Mouse (Mus musculus) midbrain, embryonic 15.5 days (tissue): ENCODE measurements around the gene Iqschfp. TPM values are rescaled to one million over a fixed set of nuclear protein-coding genes. Genes with fewer than 3 reads are reported as not detected.

ENCODE experiments used
- ATAC-seq: fragments of 200-750 bp; cut with Nextera tagmentation; replicated peaks from 2 replicates; pipeline ENCODE4 v1.8.0; 2017; ENCODE audit warnings: moderate TSS enrichment
- H3K27ac ChIP-seq: fragments of 300-500 bp; sonication (generic); 2 replicates; pipeline ENCODE4 v1.5.1; 2015; ENCODE audit warnings: mild to moderate bottlenecking, inconsistent platforms
- H3K27me3 ChIP-seq: fragments of 300-500 bp; sonication (generic); replicated peaks from 2 replicates; pipeline ENCODE4 v1.6.1; 2015; ENCODE audit warnings: inconsistent platforms
- H3K36me3 ChIP-seq: fragments of 300-500 bp; sonication (generic); replicated peaks from 2 replicates; pipeline ENCODE4 v1.6.1; 2015; ENCODE audit warnings: inconsistent platforms
- H3K4me1 ChIP-seq: fragments of 300-500 bp; sonication (generic); 2 replicates; pipeline ENCODE4 v1.6.1; 2015; ENCODE audit warnings: inconsistent platforms
- H3K4me2 ChIP-seq: fragments of 300-500 bp; sonication (generic); 2 replicates; pipeline ENCODE4 v1.6.1; 2015; ENCODE audit warnings: inconsistent platforms, mild to moderate bottlenecking, moderate library complexity
- H3K4me3 ChIP-seq: fragments of 300-500 bp; sonication (generic); 2 replicates; pipeline ENCODE4 v1.5.1; 2015; ENCODE audit warnings: mild to moderate bottlenecking, inconsistent platforms
- H3K9ac ChIP-seq: fragments of 300-500 bp; sonication (generic); 2 replicates; pipeline ENCODE4 v1.6.1; 2015; ENCODE audit warnings: mild to moderate bottlenecking, inconsistent platforms
- H3K9me3 ChIP-seq: fragments of 300-500 bp; sonication (generic); 2 replicates; pipeline ENCODE4 v1.6.1; 2016; ENCODE audit warnings: inconsistent platforms
- WGBS: fragments of 180-500 bp; shearing (Covaris S2); methylation state at CpG from one replicate; pipeline ENCODE4 v1.1.7; 2015; ENCODE audit warnings: mixed read lengths; 5-methylcytosine and 5-hydroxymethylcytosine counted together
- polyA plus RNA-seq: library from polyadenylated mRNA; unstranded; fragments of >200 nt; fragmentation: Nextera tagmentation; extraction: Ambion mirVana; gene quantifications from 2 replicates; pipeline ENCODE4 v1.2.1, GENCODE M21; 2015

The Iqschfp gene
- polyA plus RNA-seq, 1 experiment from 2014 or later: 6.4 TPM

DNA sequence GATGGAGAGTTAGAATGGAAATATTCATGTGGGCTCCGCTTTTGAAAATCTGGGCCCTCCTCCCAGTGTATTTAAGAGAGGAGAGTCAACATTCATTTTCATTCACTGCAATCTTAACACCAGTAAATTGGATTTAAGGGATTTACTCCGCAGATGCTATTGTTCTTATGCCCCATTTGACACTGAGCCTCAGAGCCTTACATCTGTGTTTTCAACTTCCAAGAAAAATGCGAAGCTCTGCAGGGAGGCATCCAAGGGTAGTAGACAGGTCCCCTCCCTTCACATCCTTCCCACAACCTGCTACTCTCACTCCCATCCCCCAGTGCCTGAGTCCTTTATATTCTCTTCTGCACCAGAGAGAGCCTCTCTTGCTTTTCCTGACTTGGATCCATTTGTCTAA lies 68.1 kb downstream of the Iqschfp start:
- Histone ChIP-seq H3K4me1 (peaks cover 25% of the 10 kb centered on the region), H3K4me2 (peak overlapping the region; percentile 5; the same call in 1 of the 2 replicates), H3K36me3 (no peaks in the 10 kb centered on the region), H3K27me3 (no peaks in the 10 kb centered on the region), H3K9ac (no peak overlapping the region), H3K9me3 (no peaks in the 10 kb centered on the region), H3K27ac (peak overlapping the region; percentile 54), H3K4me3 (no peak overlapping the region)
- ATAC-seq: peak; percentile 88
- WGBS: 8% methylated on average over 3 of the region's 3 CpGs

- H3K27me3 ChIP-seq: no peaks in the 10 kb centered on the region
- no peaks in the 10 kb centered on the region for H3K36me3 ChIP-seq
- H3K4me2 ChIP-seq: no peak overlapping the region
- peak; percentile 22; the same call in 1 of the 2 replicates for ATAC-seq
- H3K4me3 ChIP-seq: no peak overlapping the region
- H3K27ac ChIP-seq: 0 out of 2 replicates have a peak overlapping the region, but pooled peaks have one; percentile 54
- H3K4me1 ChIP-seq: peaks cover 25% of the 10 kb centered on the region
- no peaks in the 10 kb centered on the region for H3K9me3 ChIP-seq
- H3K9ac ChIP-seq: no peak overlapping the region
Observed at GRCm38 (mm10) chr3:67960727-67961126, 68.7 kb downstream of the Iqschfp start.

- WGBS: 93% methylated on average over 6 of the region's 6 CpGs
- Histone ChIP-seq H3K36me3 (no peaks in the 10 kb centered on the region), H3K4me1 (peaks cover 23% of the 10 kb centered on the region), H3K27ac (no peak overlapping the region), H3K9ac (no peak overlapping the region), H3K4me3 (no peak overlapping the region), H3K4me2 (no peak overlapping the region), H3K9me3 (no peaks in the 10 kb centered on the region), H3K27me3 (no peaks in the 10 kb centered on the region)
- no peak for ATAC-seq
Observed at GRCm38 (mm10) chr3:67961934-67962639, 70.1 kb downstream of the Iqschfp start.

DNA sequence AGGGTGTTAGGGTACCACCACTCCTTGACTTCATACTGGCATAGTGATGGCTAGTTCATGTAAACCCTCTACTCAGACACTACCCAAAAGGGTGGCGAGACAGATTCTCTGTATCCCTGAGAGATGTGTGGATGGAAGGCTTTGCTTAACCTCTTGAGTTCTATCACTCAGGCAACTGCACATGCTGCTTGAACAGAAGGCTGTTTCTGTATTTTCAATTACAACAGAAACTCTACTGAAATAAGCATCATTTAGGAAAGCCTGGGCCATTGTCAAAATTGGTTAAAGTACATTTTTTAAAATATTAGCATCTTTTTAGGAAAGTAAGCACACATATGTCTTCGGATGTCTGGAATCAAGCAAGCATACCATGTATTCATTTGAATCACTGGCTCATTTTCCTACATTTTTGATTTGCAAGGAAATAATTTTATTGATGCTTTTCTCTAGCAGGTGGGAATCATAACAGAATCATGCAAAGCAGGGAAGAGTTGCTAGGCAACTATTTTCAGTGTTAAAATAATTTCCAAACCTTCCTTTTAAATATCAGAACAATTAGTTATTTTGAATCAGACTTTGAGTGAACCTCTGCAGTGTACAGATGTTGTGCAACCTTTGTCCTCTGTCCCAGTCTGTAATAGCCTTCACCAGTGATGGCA lies 82.4 kb downstream of the Iqschfp start:
- H3K9me3 ChIP-seq: no peaks in the 10 kb centered on the region
- H3K4me1 ChIP-seq: no peaks in the 10 kb centered on the region
- WGBS: 89% methylated on average over 2 of the region's 2 CpGs
- H3K9ac ChIP-seq: no peak overlapping the region
- H3K4me3 ChIP-seq: no peak overlapping the region
- no peaks in the 10 kb centered on the region for H3K27me3 ChIP-seq
- no peak overlapping the region for H3K27ac ChIP-seq
- H3K36me3 ChIP-seq: no peaks in the 10 kb centered on the region
- no peak for ATAC-seq
- no peak overlapping the region for H3K4me2 ChIP-seq

- H3K9ac ChIP-seq: no peak overlapping the region
- no peak overlapping the region for H3K4me3 ChIP-seq
- no peaks in the 10 kb centered on the region for H3K36me3 ChIP-seq
- no peak for ATAC-seq
- H3K9me3 ChIP-seq: no peaks in the 10 kb centered on the region
- no peak overlapping the region for H3K4me2 ChIP-seq
- WGBS: 77% methylated on average over 1 of the region's 1 CpGs
- no peaks in the 10 kb centered on the region for H3K27me3 ChIP-seq
- H3K4me1 ChIP-seq: no peaks in the 10 kb centered on the region
- H3K27ac ChIP-seq: no peak overlapping the region
Observed at GRCm38 (mm10) chr3:67980006-67980405, 88.0 kb downstream of the Iqschfp start.

DNA sequence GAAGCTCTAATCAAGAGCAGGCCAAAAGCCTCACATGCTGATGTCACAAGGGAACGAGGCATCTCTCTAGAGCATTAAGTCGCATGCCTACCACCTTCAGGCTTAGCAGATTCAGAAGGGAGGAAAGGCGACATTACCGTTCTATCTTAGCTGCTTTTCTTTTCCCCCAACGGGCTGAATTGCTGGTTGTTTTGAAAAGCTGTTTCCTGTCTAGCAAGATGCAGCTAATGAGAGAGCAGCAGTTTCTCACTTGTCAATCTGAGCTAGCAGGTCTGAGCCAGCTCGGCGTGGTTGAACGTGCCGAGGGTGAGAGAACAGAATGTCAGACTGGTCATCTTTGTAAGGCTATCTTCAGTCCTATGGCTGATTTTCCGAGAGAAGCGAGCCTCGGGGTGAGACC lies 91.3 kb downstream of the Iqschfp start:
- H3K4me3 ChIP-seq: no peak overlapping the region
- ATAC-seq: no peak
- no peaks in the 10 kb centered on the region for H3K27me3 ChIP-seq
- no peak overlapping the region for H3K9ac ChIP-seq
- H3K4me1 ChIP-seq: no peaks in the 10 kb centered on the region
- no peaks in the 10 kb centered on the region for H3K9me3 ChIP-seq
- WGBS: 57% methylated on average over 12 of the region's 12 CpGs
- H3K4me2 ChIP-seq: no peak overlapping the region
- no peaks in the 10 kb centered on the region for H3K36me3 ChIP-seq
- peak overlapping the region; percentile 48; the same call in 1 of the 2 replicates for H3K27ac ChIP-seq

DNA sequence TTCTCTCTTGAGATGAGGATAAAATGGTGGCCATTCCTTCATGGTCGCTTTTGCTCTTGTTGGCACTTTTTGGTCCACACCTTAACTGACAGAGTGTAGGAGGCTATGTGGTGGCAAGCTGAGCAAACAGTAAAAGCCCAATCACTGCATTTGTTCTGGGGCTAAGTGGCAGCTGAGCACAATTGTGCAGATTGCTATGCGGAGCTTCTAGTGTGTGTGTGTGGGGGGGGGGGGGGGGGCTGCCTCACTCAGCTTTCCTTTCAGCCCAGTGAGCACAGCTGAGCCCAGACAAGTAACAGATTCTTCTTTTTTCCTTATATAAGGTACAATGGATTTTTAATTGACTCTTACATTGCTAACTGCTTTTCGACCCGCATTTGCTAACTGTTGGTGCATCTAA lies 110.4 kb downstream of the Iqschfp start:
- WGBS: 68% methylated on average over 4 of the region's 4 CpGs
- no peaks in the 10 kb centered on the region for H3K36me3 ChIP-seq
- no peak overlapping the region for H3K9ac ChIP-seq
- H3K27ac ChIP-seq: no peak overlapping the region
- no peak for ATAC-seq
- H3K27me3 ChIP-seq: no peaks in the 10 kb centered on the region
- no peak overlapping the region for H3K4me2 ChIP-seq
- no peaks in the 10 kb centered on the region for H3K4me1 ChIP-seq
- H3K4me3 ChIP-seq: no peak overlapping the region
- no peaks in the 10 kb centered on the region for H3K9me3 ChIP-seq

DNA sequence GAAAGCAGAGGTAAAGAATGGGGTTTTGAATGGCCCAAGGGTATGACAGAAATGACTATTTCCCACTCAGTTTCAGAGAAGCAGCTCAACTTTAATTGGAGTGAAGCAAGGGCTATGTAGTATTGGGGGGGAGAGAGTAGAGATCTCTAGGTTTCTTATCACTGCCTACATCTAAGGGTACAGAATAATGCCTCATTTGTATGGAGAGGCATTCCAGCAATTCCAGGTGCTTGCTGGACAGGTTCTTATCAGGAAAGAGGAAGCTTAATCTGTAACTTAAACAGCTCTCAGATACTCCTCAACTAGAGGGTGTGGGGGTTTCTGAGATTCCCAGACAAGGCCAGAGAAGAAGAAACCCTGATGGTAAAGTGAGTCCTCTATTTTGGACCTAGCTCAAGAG lies 120.3 kb downstream of the Iqschfp start:
- no peaks in the 10 kb centered on the region for H3K36me3 ChIP-seq
- H3K4me3 ChIP-seq: no peak overlapping the region
- H3K9ac ChIP-seq: no peak overlapping the region
- no peaks in the 10 kb centered on the region for H3K27me3 ChIP-seq
- no peak overlapping the region for H3K27ac ChIP-seq
- no peak for ATAC-seq
- H3K4me2 ChIP-seq: no peak overlapping the region
- H3K9me3 ChIP-seq: no peaks in the 10 kb centered on the region
- no peaks in the 10 kb centered on the region for H3K4me1 ChIP-seq

DNA sequence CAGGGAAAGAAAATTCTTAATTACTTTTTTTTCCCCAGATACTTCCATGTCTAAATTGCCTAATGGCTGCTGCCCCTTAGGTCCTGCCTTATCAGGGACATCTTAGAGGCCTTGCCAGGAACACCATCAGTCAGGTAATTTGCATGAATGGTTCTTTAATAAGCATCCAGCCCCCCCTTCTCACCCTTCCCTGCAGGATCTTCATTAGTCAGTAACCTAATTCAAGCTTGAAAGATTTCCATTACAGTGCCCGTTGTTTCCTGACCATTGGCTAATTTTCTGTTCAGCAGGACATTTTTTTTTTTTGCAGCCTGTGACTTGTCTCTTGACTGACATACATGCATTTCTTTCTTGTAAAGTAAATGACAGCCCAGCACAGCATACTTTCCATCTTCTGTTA lies 123.8 kb downstream of the Iqschfp start:
- H3K4me1 ChIP-seq: 0 out of 2 replicates have a peak, but pooled peaks cover 2% of the 10 kb centered on the region
- H3K9ac ChIP-seq: no peak overlapping the region
- no peaks in the 10 kb centered on the region for H3K27me3 ChIP-seq
- H3K4me2 ChIP-seq: no peak overlapping the region
- ATAC-seq: no peak
- H3K27ac ChIP-seq: no peak overlapping the region
- H3K9me3 ChIP-seq: no peaks in the 10 kb centered on the region
- H3K36me3 ChIP-seq: no peaks in the 10 kb centered on the region
- no peak overlapping the region for H3K4me3 ChIP-seq
- WGBS: 25% methylated on average over 1 of the region's 1 CpGs

DNA sequence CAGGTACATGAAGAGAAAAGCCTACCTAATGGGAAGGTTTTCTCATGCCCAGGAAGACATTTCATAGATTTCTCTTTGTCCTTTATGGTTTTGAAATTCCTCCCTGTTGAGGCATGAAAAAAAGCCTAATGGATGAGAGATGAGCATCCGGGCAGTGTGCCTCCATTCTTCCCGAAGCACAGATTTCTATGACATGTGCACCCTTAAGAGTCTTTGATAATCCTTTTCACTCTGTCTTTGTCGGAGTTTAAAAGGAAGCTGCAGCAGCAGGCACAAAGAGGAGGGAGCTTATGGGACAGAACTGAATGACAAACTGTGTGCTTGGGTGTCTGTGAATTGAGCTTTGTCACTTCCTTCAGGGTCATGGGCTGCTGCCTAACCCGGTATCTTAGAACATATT lies 127.4 kb downstream of the Iqschfp start:
- no peak overlapping the region for H3K9ac ChIP-seq
- H3K9me3 ChIP-seq: no peaks in the 10 kb centered on the region
- peak; percentile 76 for ATAC-seq
- H3K27ac ChIP-seq: no peak overlapping the region
- no peaks in the 10 kb centered on the region for H3K36me3 ChIP-seq
- no peak overlapping the region for H3K4me3 ChIP-seq
- 13% methylated on average over 4 of the region's 4 CpGs for WGBS
- H3K4me2 ChIP-seq: no peak overlapping the region
- 0 out of 2 replicates have a peak, but pooled peaks cover 2% of the 10 kb centered on the region for H3K4me1 ChIP-seq
- no peaks in the 10 kb centered on the region for H3K27me3 ChIP-seq

- no peaks in the 10 kb centered on the region for H3K36me3 ChIP-seq
- H3K27ac ChIP-seq: no peak overlapping the region
- H3K9ac ChIP-seq: no peak overlapping the region
- peak; percentile 67; the same call in 1 of the 2 replicates for ATAC-seq
- no peak overlapping the region for H3K4me2 ChIP-seq
- peaks cover 8% of the 10 kb centered on the region for H3K4me1 ChIP-seq
- WGBS: 22% methylated on average over 3 of the region's 3 CpGs
- no peaks in the 10 kb centered on the region for H3K27me3 ChIP-seq
- H3K4me3 ChIP-seq: no peak overlapping the region
- H3K9me3 ChIP-seq: no peaks in the 10 kb centered on the region
Observed at GRCm38 (mm10) chr3:68036097-68036496, 144.1 kb downstream of the Iqschfp start.

DNA sequence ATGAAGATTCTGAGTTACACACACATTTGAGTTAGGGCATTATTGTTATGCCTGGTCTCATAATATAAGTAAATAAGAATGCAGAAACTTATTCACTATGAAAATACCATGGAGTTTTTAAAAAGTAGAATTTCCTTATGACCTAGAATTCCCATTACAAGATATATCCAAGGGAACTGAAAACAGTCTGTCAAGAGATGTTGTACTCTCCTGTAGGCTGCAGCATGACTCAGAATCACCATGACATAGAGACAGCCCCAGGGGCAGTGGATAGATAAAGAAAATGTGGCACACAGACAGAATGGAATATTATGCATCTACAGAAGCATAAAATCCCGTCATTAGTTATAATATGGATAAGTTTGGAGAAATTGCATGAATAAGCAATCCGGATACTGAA lies 150.9 kb downstream of the Iqschfp start:
- Histone ChIP-seq H3K9ac (no peak overlapping the region), H3K27ac (no peak overlapping the region), H3K9me3 (no peaks in the 10 kb centered on the region), H3K27me3 (no peaks in the 10 kb centered on the region), H3K4me3 (no peak overlapping the region), H3K36me3 (no peaks in the 10 kb centered on the region), H3K4me1 (peaks cover 6% of the 10 kb centered on the region; the same call in 1 of the 2 replicates), H3K4me2 (no peak overlapping the region)
- ATAC-seq: no peak
- 89% methylated on average over 2 of the region's 2 CpGs for WGBS
